Mouse (Mus musculus): ENCODE data around the gene Tenm2. TPM values are rescaled to one million over a fixed set of nuclear protein-coding genes. Genes with fewer than 3 reads are reported as not detected.

Gene Tenm2
- polyA plus RNA-seq, 1 experiment from 2014 or later, result 1.5 TPM

GRCm38 (mm10) chr11:36335147-36335546, 900.6 kb downstream of the Tenm2 start:
- no peaks in the 10 kb centered on the region for H3K27me3 ChIP-seq (ENCODE audit: control insufficient read depth, insufficient read depth, low read length)
- ATAC-seq (replicated peaks; ENCODE audit: insufficient number of reproducible peaks, low FRiP score, low TSS enrichment, low read depth), result no peak
- no peak overlapping the region for H3K4me2 ChIP-seq (ENCODE audit: low read depth, low read length)
- no peak overlapping the region for H3K9ac ChIP-seq (replicated peaks; ENCODE audit: low read length)
- H3K9me3 ChIP-seq (replicated peaks; ENCODE audit: control insufficient read depth, low read length), result no peaks in the 10 kb centered on the region
- H3K4me3 ChIP-seq (ENCODE audit: low read depth, low read length), result no peak overlapping the region
- WGBS, result 55% methylated on average over 5 of the region's 5 CpGs
- H3K27ac ChIP-seq (replicated peaks; ENCODE audit: low read depth, low read length), result no peak overlapping the region
- no peaks in the 10 kb centered on the region for H3K4me1 ChIP-seq (ENCODE audit: control insufficient read depth, insufficient read depth, low read length)
- no peak for DNase-seq (ENCODE audit: low spot score)
- H3K36me3 ChIP-seq (replicated peaks; ENCODE audit: control insufficient read depth, insufficient read depth, low read depth, low read length), result no peaks in the 10 kb centered on the region

GRCm38 (mm10) chr11:36334100-36334735, 901.5 kb downstream of the Tenm2 start:
- DNase-seq (ENCODE audit: low spot score), result peak; percentile 44
- H3K4me1 ChIP-seq (ENCODE audit: control insufficient read depth, insufficient read depth, low read length), result no peaks in the 10 kb centered on the region
- no peak overlapping the region for H3K27ac ChIP-seq (replicated peaks; ENCODE audit: low read depth, low read length)
- no peaks in the 10 kb centered on the region for H3K36me3 ChIP-seq (replicated peaks; ENCODE audit: control insufficient read depth, insufficient read depth, low read depth, low read length)
- H3K27me3 ChIP-seq (ENCODE audit: control insufficient read depth, insufficient read depth, low read length), result no peaks in the 10 kb centered on the region
- no peak overlapping the region for H3K4me2 ChIP-seq (ENCODE audit: low read depth, low read length)
- ATAC-seq (replicated peaks; ENCODE audit: insufficient number of reproducible peaks, low FRiP score, low TSS enrichment, low read depth), result no peak; the same call in 1 of the 2 replicates
- no peaks in the 10 kb centered on the region for H3K9me3 ChIP-seq (replicated peaks; ENCODE audit: control insufficient read depth, low read length)
- H3K9ac ChIP-seq (replicated peaks; ENCODE audit: low read length), result no peak overlapping the region
- H3K4me3 ChIP-seq (ENCODE audit: low read depth, low read length), result no peak overlapping the region
- 7% methylated on average over 7 of the region's 7 CpGs for WGBS

- Histone ChIP-seq H3K9ac (replicated peaks; ENCODE audit: low read length) (no peak overlapping the region), H3K4me2 (ENCODE audit: low read depth, low read length) (no peak overlapping the region), H3K27me3 (ENCODE audit: control insufficient read depth, insufficient read depth, low read length) (no peaks in the 10 kb centered on the region), H3K4me3 (ENCODE audit: low read depth, low read length) (no peak overlapping the region), H3K9me3 (replicated peaks; ENCODE audit: control insufficient read depth, low read length) (no peaks in the 10 kb centered on the region), H3K36me3 (replicated peaks; ENCODE audit: control insufficient read depth, insufficient read depth, low read depth, low read length) (no peaks in the 10 kb centered on the region), H3K27ac (replicated peaks; ENCODE audit: low read depth, low read length) (no peak overlapping the region), H3K4me1 (ENCODE audit: control insufficient read depth, insufficient read depth, low read length) (no peaks in the 10 kb centered on the region)
- 66% methylated on average over 12 of the region's 12 CpGs for WGBS
- DNase-seq (ENCODE audit: low spot score) (no peak), ATAC-seq (replicated peaks; ENCODE audit: insufficient number of reproducible peaks, low FRiP score, low TSS enrichment, low read depth) (no peak)
These were observed 903.5 kb downstream of the Tenm2 start for GRCm38 (mm10) chr11:36332222-36332621.

- ATAC-seq (replicated peaks; ENCODE audit: insufficient number of reproducible peaks, low FRiP score, low TSS enrichment, low read depth), result no peak
- Histone ChIP-seq H3K9me3 (replicated peaks; ENCODE audit: control insufficient read depth, low read length) (no peaks in the 10 kb centered on the region), H3K4me2 (ENCODE audit: low read depth, low read length) (no peak overlapping the region), H3K4me3 (ENCODE audit: low read depth, low read length) (no peak overlapping the region), H3K4me1 (ENCODE audit: control insufficient read depth, insufficient read depth, low read length) (no peaks in the 10 kb centered on the region), H3K36me3 (replicated peaks; ENCODE audit: control insufficient read depth, insufficient read depth, low read depth, low read length) (no peaks in the 10 kb centered on the region), H3K27me3 (ENCODE audit: control insufficient read depth, insufficient read depth, low read length) (no peaks in the 10 kb centered on the region), H3K27ac (replicated peaks; ENCODE audit: low read depth, low read length) (no peak overlapping the region), H3K9ac (replicated peaks; ENCODE audit: low read length) (no peak overlapping the region)
- no peak for DNase-seq (ENCODE audit: low spot score)
- WGBS, result 75% methylated on average over 13 of the region's 13 CpGs
These were observed 904.2 kb downstream of the Tenm2 start for GRCm38 (mm10) chr11:36331408-36332178.

- Histone ChIP-seq H3K27ac (replicated peaks; ENCODE audit: low read depth, low read length) (no peak overlapping the region), H3K27me3 (ENCODE audit: control insufficient read depth, insufficient read depth, low read length) (no peaks in the 10 kb centered on the region), H3K4me1 (ENCODE audit: control insufficient read depth, insufficient read depth, low read length) (no peaks in the 10 kb centered on the region), H3K4me3 (ENCODE audit: low read depth, low read length) (no peak overlapping the region), H3K36me3 (replicated peaks; ENCODE audit: control insufficient read depth, insufficient read depth, low read depth, low read length) (no peaks in the 10 kb centered on the region), H3K9me3 (replicated peaks; ENCODE audit: control insufficient read depth, low read length) (no peaks in the 10 kb centered on the region), H3K9ac (replicated peaks; ENCODE audit: low read length) (no peak overlapping the region), H3K4me2 (ENCODE audit: low read depth, low read length) (no peak overlapping the region)
- no peak for ATAC-seq (replicated peaks; ENCODE audit: insufficient number of reproducible peaks, low FRiP score, low TSS enrichment, low read depth)
- no peak for DNase-seq (ENCODE audit: low spot score)
- WGBS, result 92% methylated on average over 5 of the region's 5 CpGs
These were observed 908.5 kb downstream of the Tenm2 start for GRCm38 (mm10) chr11:36327243-36327642.

GRCm38 (mm10) chr11:36309317-36309716, 926.4 kb downstream of the Tenm2 start:
- 72% methylated on average over 4 of the region's 4 CpGs for WGBS
- Histone ChIP-seq H3K27ac (replicated peaks; ENCODE audit: low read depth, low read length) (no peak overlapping the region), H3K4me1 (ENCODE audit: control insufficient read depth, insufficient read depth, low read length) (no peaks in the 10 kb centered on the region), H3K9ac (replicated peaks; ENCODE audit: low read length) (no peak overlapping the region), H3K36me3 (replicated peaks; ENCODE audit: control insufficient read depth, insufficient read depth, low read depth, low read length) (no peaks in the 10 kb centered on the region), H3K9me3 (replicated peaks; ENCODE audit: control insufficient read depth, low read length) (no peaks in the 10 kb centered on the region), H3K4me2 (ENCODE audit: low read depth, low read length) (no peak overlapping the region), H3K27me3 (ENCODE audit: control insufficient read depth, insufficient read depth, low read length) (no peaks in the 10 kb centered on the region), H3K4me3 (ENCODE audit: low read depth, low read length) (no peak overlapping the region)
- ATAC-seq (replicated peaks; ENCODE audit: insufficient number of reproducible peaks, low FRiP score, low TSS enrichment, low read depth), result no peak
- DNase-seq (ENCODE audit: low spot score), result no peak

GRCm38 (mm10) chr11:36307276-36307675, 928.5 kb downstream of the Tenm2 start:
- 0 out of 2 replicates have a peak, but pooled peaks have one; percentile 30 for ATAC-seq (replicated peaks; ENCODE audit: insufficient number of reproducible peaks, low FRiP score, low TSS enrichment, low read depth)
- DNase-seq (ENCODE audit: low spot score), result no peak
- Histone ChIP-seq H3K4me1 (ENCODE audit: control insufficient read depth, insufficient read depth, low read length) (no peaks in the 10 kb centered on the region), H3K36me3 (replicated peaks; ENCODE audit: control insufficient read depth, insufficient read depth, low read depth, low read length) (no peaks in the 10 kb centered on the region), H3K27me3 (ENCODE audit: control insufficient read depth, insufficient read depth, low read length) (no peaks in the 10 kb centered on the region), H3K9me3 (replicated peaks; ENCODE audit: control insufficient read depth, low read length) (no peaks in the 10 kb centered on the region), H3K4me2 (ENCODE audit: low read depth, low read length) (no peak overlapping the region), H3K4me3 (ENCODE audit: low read depth, low read length) (no peak overlapping the region), H3K9ac (replicated peaks; ENCODE audit: low read length) (no peak overlapping the region), H3K27ac (replicated peaks; ENCODE audit: low read depth, low read length) (no peak overlapping the region)
- 80% methylated on average over 6 of the region's 6 CpGs for WGBS

GRCm38 (mm10) chr11:36305348-36305950, 930.3 kb downstream of the Tenm2 start:
- Histone ChIP-seq H3K4me2 (ENCODE audit: low read depth, low read length) (no peak overlapping the region), H3K4me1 (ENCODE audit: control insufficient read depth, insufficient read depth, low read length) (no peaks in the 10 kb centered on the region), H3K36me3 (replicated peaks; ENCODE audit: control insufficient read depth, insufficient read depth, low read depth, low read length) (no peaks in the 10 kb centered on the region), H3K27me3 (ENCODE audit: control insufficient read depth, insufficient read depth, low read length) (no peaks in the 10 kb centered on the region), H3K27ac (replicated peaks; ENCODE audit: low read depth, low read length) (no peak overlapping the region), H3K9ac (replicated peaks; ENCODE audit: low read length) (no peak overlapping the region), H3K4me3 (ENCODE audit: low read depth, low read length) (no peak overlapping the region), H3K9me3 (replicated peaks; ENCODE audit: control insufficient read depth, low read length) (no peaks in the 10 kb centered on the region)
- DNase-seq (ENCODE audit: low spot score) (no peak), ATAC-seq (replicated peaks; ENCODE audit: insufficient number of reproducible peaks, low FRiP score, low TSS enrichment, low read depth) (no peak)
- 84% methylated on average over 10 of the region's 10 CpGs for WGBS
